Mouse (Mus musculus) heart, adult 2 months (tissue): Measurements from ENCODE around the gene Prim1.

Experiments used
- CTCF ChIP-seq: fragments of 200-600 bp; IDR thresholded peaks from 2 replicates; pipeline ENCODE4 v1.8.1; 2022; ENCODE audit warnings: antibody characterized with exemption, mild to moderate bottlenecking, moderate library complexity
- POLR2A ChIP-seq: fragments of 200-500 bp; IDR thresholded peaks from 2 replicates; pipeline ENCODE4 v1.6.1; 2011; ENCODE audit warnings: mild to moderate bottlenecking, low read depth, low read length, control low read depth; ENCODE audit not compliant: insufficient read depth

GRCm38 (mm10) chr10:128036746-128037425, 21.9 kb downstream of the Prim1 start:
- peak; percentile 66; the same call in 1 of the 2 replicates for TF ChIP-seq POLR2A
- no peak for TF ChIP-seq CTCF
